Mouse (Mus musculus): ENCODE data around the gene Fap.

DNA sequence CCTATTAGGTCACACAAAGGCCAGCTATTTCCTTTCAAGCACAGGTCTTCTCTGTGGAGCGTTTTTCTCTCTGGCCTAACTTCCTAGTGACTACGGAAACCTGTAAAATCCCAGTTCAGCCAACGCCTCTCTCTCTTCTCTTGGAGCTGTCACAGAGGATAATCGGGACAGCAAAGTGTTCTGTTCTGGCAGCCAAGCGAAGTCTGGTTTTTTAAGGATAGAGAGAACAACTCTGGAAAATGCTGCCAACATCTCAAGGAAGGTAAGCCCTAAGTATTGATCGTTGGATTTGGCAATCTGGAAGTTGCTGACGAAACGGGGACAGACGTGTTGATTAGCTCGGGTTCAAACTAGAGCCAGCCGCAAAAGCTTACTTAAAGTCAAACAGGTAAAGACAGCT, 118.9 kb downstream of the Fap start:
- TF ChIP-seq CTCF (IDR thresholded peaks at IDR 0.05; ENCODE audit: extremely low read depth, insufficient read depth, insufficient read length, insufficient replicate concordance) (no peak), POLR2A (IDR thresholded peaks at IDR 0.05; ENCODE audit: low read depth, low read length) (no peak)

Measured in spleen, adult 2 months (tissue).